Mouse (Mus musculus): ENCODE measurements at regions not wholly inside any gene's neighbourhood (a gene's known extent, or its start where the extent isn't known, plus 50 kb on each side); places are given as distances from the start of the nearest gene placed in this dataset.

DNA sequence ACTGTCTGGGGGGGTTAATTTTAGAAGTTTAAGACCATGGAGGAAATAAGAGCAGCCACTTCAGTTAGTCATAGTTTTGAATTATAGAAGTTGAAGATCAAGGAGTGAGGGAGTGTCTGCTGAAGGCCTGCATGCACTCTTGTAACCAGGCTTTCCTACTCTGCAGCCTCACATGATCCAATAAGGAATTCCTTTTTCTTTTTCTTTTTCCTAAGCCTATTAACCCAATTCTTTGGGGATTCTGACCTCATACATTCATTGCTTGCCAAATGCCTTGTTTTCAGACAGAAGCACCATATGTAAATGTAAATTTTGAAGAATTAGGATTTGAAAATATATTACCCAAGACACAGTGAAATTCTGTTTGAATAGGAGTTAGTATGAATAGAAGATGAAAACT lies 685.9 kb upstream of the Rgs18 start:
- H3K4me2 ChIP-seq: no peak overlapping the region
- no peaks in the 10 kb centered on the region for H3K27me3 ChIP-seq (ENCODE audit: control insufficient read depth, insufficient read depth, low read length)
- no peak overlapping the region for H3K4me3 ChIP-seq (ENCODE audit: low read depth, low read length)
- no peaks in the 10 kb centered on the region for H3K9me3 ChIP-seq (ENCODE audit: control insufficient read depth, low read length)
- DNase-seq (ENCODE audit: low spot score, missing footprints) (no peak), ATAC-seq (ENCODE audit: low FRiP score) (peak; percentile 46; the same call in 1 of the 2 replicates)
- no peaks in the 10 kb centered on the region for H3K36me3 ChIP-seq (ENCODE audit: control insufficient read depth, insufficient read depth, low read length)
- H3K27ac ChIP-seq (ENCODE audit: low read depth, low read length): no peak overlapping the region
- H3K9ac ChIP-seq (ENCODE audit: low read length): no peak overlapping the region
- no peaks in the 10 kb centered on the region for H3K4me1 ChIP-seq (ENCODE audit: control insufficient read depth, insufficient read depth, low read length)

DNA sequence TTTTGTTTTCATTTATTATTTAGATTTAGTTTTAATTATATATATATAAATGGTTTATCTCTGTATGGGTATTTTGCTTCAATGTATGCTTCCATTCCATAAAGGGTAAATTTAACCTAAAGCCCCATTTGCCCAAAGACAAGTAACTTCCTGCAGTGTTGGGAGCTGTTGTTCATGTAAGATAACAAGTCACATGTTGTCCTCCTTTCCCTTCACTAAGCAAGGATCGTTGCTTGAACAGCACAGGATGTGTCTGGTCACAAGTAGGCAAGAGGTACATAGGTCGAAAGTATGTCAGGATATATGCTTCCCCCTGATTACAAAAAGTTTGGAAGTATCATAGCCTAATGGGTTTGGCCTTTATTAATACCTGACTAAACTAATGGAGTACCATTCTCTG lies 680.3 kb upstream of the Rgs18 start:
- Histone ChIP-seq H3K4me3 (ENCODE audit: low read depth, low read length) (no peak overlapping the region), H3K36me3 (ENCODE audit: control insufficient read depth, insufficient read depth, low read length) (no peaks in the 10 kb centered on the region), H3K4me2 (no peak overlapping the region), H3K27ac (ENCODE audit: low read depth, low read length) (no peak overlapping the region), H3K27me3 (ENCODE audit: control insufficient read depth, insufficient read depth, low read length) (no peaks in the 10 kb centered on the region), H3K9ac (ENCODE audit: low read length) (no peak overlapping the region), H3K4me1 (ENCODE audit: control insufficient read depth, insufficient read depth, low read length) (no peaks in the 10 kb centered on the region), H3K9me3 (ENCODE audit: control insufficient read depth, low read length) (no peaks in the 10 kb centered on the region)
- no peak for ATAC-seq (ENCODE audit: low FRiP score)
- DNase-seq (ENCODE audit: low spot score, missing footprints): no peak
- 86% methylated on average over 2 of the region's 2 CpGs for WGBS

Data from midbrain, embryonic 11.5 days (tissue).